Mouse (Mus musculus) lung, postnatal 10 days (tissue): ENCODE measurements at regions not wholly inside any gene's neighbourhood (a gene's known extent, or its start where the extent isn't known, plus 50 kb on each side); places are given as distances from the start of the nearest gene placed in this dataset.
A peak's percentile ranks its signal among the peaks of the same experiment; 100 is the strongest.

Source experiments
- DNase-seq: peaks from one replicate; pipeline ENCODE4 v3.0.0; 2021

DNA sequence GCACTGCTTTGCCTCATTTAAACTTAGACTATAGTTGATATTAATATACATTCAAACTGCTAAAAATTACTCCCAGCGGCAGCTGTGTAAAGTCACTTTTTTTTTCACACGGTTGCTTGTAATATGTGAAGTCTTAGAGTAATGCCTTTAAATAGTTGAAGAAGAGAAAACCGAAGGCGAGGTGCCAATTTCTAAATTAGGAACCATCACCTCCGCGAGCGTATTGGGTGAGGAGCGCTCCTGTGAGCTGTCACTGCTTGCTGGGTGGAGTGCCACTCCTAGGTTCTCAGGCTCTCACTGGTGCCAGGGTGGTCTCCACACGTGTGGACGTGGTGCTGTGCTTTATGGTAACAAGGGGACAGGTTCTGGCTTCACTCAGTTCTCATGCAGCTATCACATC, 82.8 kb upstream of the Nectin3 start:
- DNase-seq, result no peak

DNA sequence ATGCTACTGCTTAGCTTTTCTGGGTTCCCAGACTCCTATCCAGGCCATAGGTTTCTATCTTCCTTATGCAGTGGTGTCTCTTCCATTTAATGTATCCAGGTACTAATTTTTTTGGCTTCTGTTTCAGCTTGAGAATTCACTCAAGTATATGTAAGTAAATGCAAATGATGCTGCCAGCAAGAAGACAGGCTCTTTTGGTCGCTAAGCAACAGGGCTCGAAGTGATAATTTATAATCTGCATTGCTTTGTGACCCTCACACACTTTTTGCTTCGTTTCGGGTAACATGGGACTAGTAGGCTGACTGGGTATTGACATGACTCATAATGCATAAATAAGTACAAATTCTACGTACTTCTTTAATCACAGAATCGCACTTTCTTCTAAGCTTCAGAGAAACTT, 75.9 kb upstream of the Nectin3 start:
- DNase-seq, result no peak

DNA sequence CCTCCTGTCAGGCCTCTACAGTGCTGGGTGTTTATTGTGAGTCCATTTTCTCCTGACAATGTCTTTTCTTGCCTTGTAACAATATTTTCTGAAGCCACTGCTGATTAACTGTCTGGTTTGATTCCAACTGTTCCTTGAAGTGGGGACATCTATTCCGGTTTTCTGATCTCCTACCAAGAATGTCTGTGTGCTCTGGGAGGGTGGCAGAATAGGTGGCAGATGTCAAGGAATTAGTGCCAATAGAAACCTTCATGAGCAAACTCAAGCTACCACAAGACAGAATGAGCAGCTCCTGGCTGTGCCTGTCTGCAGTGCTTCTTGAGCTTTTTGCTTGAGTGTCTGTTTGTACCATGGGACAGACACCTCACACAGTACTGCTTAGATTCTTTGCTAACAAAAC, 69.1 kb upstream of the Nectin3 start:
- DNase-seq, result no peak

DNA sequence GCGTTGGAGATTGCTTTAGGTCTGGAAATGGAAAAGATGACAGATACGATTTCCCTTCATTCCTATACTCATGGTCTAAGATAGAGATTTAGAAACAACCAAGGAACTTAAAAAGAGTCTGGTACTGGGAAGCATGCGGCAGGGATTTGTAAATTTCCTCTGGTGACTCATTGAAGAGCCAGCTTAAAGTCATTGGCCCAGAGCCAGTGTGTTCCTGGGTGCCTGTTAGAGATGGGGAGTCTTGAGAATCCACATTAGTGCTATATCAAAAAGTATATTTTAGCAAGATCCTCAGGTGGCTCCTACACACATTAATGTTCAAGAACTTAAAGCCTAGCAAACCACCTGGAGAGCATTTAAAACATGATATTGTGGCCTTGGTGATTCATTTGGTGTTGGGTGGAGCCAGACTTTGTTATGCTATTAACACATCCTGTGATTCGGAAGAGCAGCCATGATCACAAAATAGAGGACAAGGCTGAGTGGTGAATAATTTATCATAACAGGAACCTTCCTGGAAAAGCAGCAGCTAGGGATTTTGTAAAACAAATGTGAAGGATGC, 67.8 kb upstream of the Nectin3 start:
- DNase-seq, result peak; percentile 6

DNA sequence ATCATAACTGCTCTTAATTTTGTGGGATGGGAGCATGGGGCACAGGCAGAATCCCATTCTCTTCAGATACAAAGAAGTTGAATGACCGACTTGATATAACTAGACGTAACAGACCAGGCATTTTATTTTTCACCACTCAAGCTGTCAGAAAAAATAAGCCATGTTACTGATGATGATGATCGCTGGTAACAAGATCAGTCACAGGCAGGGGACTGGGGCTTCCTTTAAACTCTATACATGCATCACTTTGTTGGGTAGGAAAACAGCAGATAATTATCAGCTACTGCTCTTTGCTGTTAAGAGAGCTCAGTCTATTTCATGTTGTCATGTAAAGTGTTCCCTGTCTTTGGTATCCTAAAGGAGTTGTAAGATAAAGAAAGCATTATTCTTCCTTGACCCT, 59.0 kb upstream of the Nectin3 start:
- DNase-seq, result no peak

DNA sequence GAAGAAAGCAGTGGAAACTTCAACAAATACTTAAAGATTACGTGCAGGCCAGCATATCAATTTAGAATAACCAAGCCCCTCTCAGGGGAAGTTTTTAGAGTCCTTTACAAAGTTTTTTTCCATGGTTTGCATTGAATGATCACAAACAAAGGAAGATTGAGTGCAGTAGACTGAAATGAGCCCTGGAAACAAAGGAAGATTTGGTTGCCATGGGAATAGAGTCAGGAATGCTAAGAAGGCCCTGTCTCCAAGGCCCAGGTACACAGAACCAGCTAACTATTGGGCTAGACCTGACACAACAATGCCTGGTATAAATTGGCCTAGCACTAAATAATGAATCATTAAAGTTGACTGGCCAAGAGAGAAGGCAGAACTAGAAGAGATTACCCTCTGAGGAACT, 49.9 kb upstream of the Nectin3 start:
- no peak for DNase-seq
